In genomic region chr2:69011392-69011791, GRCm38 (mm10) we compare ENCODE assay signal across 18 mouse cellular contexts.
DNase-seq lines count a peak whose midpoint lies in the region; ATAC-seq lines count a peak whose summit lies in the region.
"Had no signal": no experiment of that assay in that cellular context is flagged by ENCODE, and none has a peak within 500 bp of the region (broad histone marks: within the 10 kb centered on the region; RNA-seq: fewer than 3 reads in every experiment).

No protein-coding gene starts in this region.

- no peak overlapping the region for H3K4me3 ChIP-seq in forebrain, embryonic 16.5 days (replicated peaks; ENCODE audit: low read length)
- no peak overlapping the region for H3K4me3 ChIP-seq in midbrain, embryonic 12.5 days
- H3K4me3 ChIP-seq: gastrocnemius, adult 2 months; heart, embryonic 13.5 days; liver, embryonic 13.5 days; myocyte had no signal

- H3K9me3 ChIP-seq in forebrain, embryonic 16.5 days (ENCODE audit: control insufficient read depth, low read length) = no peaks in the 10 kb centered on the region
- H3K9me3 ChIP-seq in midbrain, embryonic 12.5 days = no peaks in the 10 kb centered on the region
- H3K9me3 ChIP-seq: heart, embryonic 13.5 days; liver, embryonic 13.5 days had no signal

- peaks cover 16% of the 10 kb centered on the region for H3K4me1 ChIP-seq in forebrain, embryonic 16.5 days (replicated peaks; ENCODE audit: control insufficient read depth, insufficient read depth, low read length)
- peaks cover 16% of the 10 kb centered on the region for H3K4me1 ChIP-seq in midbrain, embryonic 12.5 days

- H3K4me2 ChIP-seq in forebrain, embryonic 16.5 days (ENCODE audit: low read length) = no peak overlapping the region
- H3K4me2 ChIP-seq in midbrain, embryonic 12.5 days (replicated peaks) = 0 out of 2 replicates have a peak overlapping the region, but pooled peaks have one; percentile 7
- H3K4me2 ChIP-seq: heart, embryonic 13.5 days; liver, embryonic 13.5 days had no signal

- 7% methylated on average over 7 of the region's 7 CpGs for WGBS in forebrain, embryonic 16.5 days
- 31% methylated on average over 7 of the region's 7 CpGs for WGBS in midbrain, embryonic 12.5 days

- H3K36me3 ChIP-seq in forebrain, embryonic 16.5 days (ENCODE audit: control insufficient read depth, insufficient read depth) = no peaks in the 10 kb centered on the region
- no peaks in the 10 kb centered on the region for H3K36me3 ChIP-seq in midbrain, embryonic 12.5 days
- H3K36me3 ChIP-seq: heart, embryonic 13.5 days; liver, embryonic 13.5 days had no signal

- H3K9ac ChIP-seq in forebrain, embryonic 16.5 days (replicated peaks; ENCODE audit: low read depth, low read length) = no peak overlapping the region
- H3K9ac ChIP-seq in midbrain, embryonic 12.5 days (replicated peaks) = no peak overlapping the region
- H3K9ac ChIP-seq: heart, embryonic 13.5 days; liver, embryonic 13.5 days had no signal

- H3K27me3 ChIP-seq in forebrain, embryonic 16.5 days (replicated peaks; ENCODE audit: control insufficient read depth, insufficient read depth, low read length) = no peaks in the 10 kb centered on the region
- H3K27me3 ChIP-seq in midbrain, embryonic 12.5 days = no peaks in the 10 kb centered on the region
- H3K27me3 ChIP-seq: CH12.LX; heart, embryonic 13.5 days; liver, embryonic 13.5 days; Patski had no signal

- H3K27ac ChIP-seq in forebrain, embryonic 16.5 days (ENCODE audit: low read length) = no peak overlapping the region
- H3K27ac ChIP-seq in midbrain, embryonic 12.5 days (replicated peaks) = peak overlapping the region; percentile 73
- H3K27ac ChIP-seq: gastrocnemius, adult 2 months; heart, embryonic 13.5 days; liver, embryonic 13.5 days had no signal

- ATAC-seq in forebrain, embryonic 16.5 days = peak; percentile 92
- peak; percentile 94 for ATAC-seq in midbrain, embryonic 12.5 days (ENCODE audit: low FRiP score, low read depth)
- ATAC-seq: inflammation-experienced regulatory T-cells, adult 6 months; Patski had no signal

- DNase-seq in right cerebral cortex, postnatal 10 days (ENCODE audit: low spot score in 2 of 2) = peak; percentile 35 to 53
- DNase-seq in right cerebral cortex, adult 2 months (ENCODE audit: low spot score in 2 of 2) = no peak
- no peak for DNase-seq in heart, adult 8-10 months (ENCODE audit: low spot score)
- no peak for DNase-seq in natural killer cell, adult 2 months (ENCODE audit: low spot score in 2 of 2)
- DNase-seq in urinary bladder, adult 18-20 months (ENCODE audit: low spot score in 2 of 2) = no peak
- DNase-seq: adrenal gland, postnatal 10 days; cerebellum, adult 11 months; gastrocnemius, adult 2 months; liver, embryonic 13.5 days; right cerebral cortex, postnatal 25 days; thymus, postnatal 4 days had no signal

Comparison
In these comparisons a context has a peak if more than half of its experiments do, and no peak if none do; other contexts are left out.
1. DNase-seq: peak in right cerebral cortex, postnatal 10 days (2 of 2); none in right cerebral cortex, adult 2 months (0 of 2), heart, adult 8-10 months (single experiment), natural killer cell, adult 2 months (0 of 2) and urinary bladder, adult 18-20 months (0 of 2).